Mouse (Mus musculus) spleen, adult 12 weeks (tissue): ENCODE measurements around the gene Tgfbr3l.

ENCODE experiments used
- DNase-seq: peaks from one replicate; pipeline ENCODE4 v3.0.0; 2022; ENCODE audit warnings: low spot score

Gene Tgfbr3l

GRCm38 (mm10) chr8:4247951-4248540, at the start of gene Tgfbr3l:
Tgfbr3l (plus strand) TSS chr8:4248214.
- DNase-seq = no peak

GRCm38 (mm10) chr8:4201321-4201720, 46.7 kb upstream of the Tgfbr3l start:
- no peak for DNase-seq

DNA sequence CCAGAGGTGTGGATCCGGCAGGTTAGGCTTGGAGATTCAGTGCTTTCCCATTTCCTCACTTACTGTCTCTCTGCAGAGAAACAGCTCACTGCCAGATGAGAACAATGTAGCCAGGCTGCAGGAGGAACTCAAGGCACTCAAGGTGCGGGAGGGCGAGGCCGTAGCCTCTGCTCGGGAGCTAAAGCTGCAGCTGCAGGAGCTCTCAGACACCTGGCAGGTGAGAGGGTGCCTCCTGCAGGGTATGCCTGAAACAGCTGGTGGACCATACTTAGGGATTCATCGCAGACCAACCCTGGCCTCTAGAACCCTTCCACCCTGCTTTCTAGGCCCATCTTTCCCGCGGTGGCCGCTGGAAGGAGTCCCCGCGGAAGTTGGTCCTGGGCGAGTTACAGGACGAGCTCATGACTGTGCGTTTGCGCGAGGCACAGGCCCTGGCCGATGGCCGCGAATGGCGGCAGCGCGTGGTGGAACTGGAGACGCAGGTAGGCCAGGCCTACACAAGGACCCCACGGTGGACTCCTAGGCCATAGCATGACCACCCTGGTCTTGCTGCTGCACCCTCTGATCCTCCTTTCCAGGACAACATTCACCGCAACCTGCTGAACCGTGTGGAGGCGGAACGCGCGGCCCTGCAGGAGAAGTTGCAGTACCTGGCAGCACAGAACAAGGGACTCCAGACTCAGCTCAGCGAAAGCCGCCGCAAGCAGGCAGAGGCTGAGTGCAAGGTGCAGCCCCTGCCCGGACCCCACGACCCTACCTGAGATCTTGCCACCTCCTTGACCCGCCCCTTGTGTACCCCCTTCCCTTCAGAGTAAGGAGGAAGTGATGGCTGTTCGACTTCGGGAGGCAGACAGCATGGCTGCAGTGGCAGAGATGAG, 42.5 kb upstream of the Tgfbr3l start:
- DNase-seq = no peak

GRCm38 (mm10) chr8:4206182-4207015, 41.6 kb upstream of the Tgfbr3l start:
- no peak for DNase-seq

- no peak for DNase-seq
Measured at GRCm38 (mm10) chr8:4207016-4207350, 41.0 kb upstream of the Tgfbr3l start.

DNA sequence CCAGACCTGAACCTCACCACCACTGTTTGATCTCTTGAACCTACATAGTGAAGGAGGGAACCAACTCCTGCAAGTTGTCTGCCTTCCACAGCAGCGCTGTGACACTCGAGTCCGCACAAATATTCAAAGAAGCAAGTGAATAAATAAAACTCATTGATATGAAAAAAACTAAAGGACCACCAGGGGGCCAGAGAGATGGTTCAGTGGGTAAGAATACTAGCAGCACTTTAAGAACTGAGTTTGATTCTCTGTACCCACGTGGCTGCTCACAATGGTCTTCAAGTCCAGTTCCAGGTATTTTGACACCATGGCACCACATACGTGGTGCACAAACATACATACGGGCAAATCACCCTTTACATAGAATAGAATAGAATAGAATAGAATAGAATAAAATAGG, 36.9 kb upstream of the Tgfbr3l start:
- DNase-seq = no peak

DNA sequence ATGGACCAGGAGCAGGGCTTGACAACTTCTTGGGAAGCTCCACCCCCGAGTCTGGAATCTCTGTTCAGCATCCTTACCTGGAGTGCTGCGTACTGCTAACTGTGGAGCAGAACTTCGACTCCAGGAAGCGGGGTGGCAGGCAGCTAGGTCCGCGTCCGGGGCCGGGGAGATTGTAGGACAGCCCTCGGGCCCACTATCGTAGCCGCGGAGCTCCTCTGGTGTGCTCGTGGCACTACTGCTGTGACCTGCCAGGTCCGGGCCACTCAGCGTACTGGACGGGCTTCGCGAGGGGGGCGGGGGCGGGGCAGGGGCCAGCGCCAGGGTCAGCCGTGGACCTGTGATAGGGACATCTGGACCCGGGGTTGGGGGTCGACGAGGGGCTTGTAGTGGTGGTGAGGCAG, 35.2 kb upstream of the Tgfbr3l start:
- DNase-seq = no peak

- DNase-seq = no peak
Measured at GRCm38 (mm10) chr8:4213210-4214005, 34.6 kb upstream of the Tgfbr3l start.

GRCm38 (mm10) chr8:4214006-4214980, 33.7 kb upstream of the Tgfbr3l start:
- peak; percentile 11 for DNase-seq

GRCm38 (mm10) chr8:4216296-4216695, 31.7 kb upstream of the Tgfbr3l start:
- DNase-seq = no peak

- DNase-seq = no peak
Measured at GRCm38 (mm10) chr8:4216791-4217621, 31.0 kb upstream of the Tgfbr3l start, which contains the start of gene Prr36. Prr36 (minus strand) TSS chr8:4217459.

DNA sequence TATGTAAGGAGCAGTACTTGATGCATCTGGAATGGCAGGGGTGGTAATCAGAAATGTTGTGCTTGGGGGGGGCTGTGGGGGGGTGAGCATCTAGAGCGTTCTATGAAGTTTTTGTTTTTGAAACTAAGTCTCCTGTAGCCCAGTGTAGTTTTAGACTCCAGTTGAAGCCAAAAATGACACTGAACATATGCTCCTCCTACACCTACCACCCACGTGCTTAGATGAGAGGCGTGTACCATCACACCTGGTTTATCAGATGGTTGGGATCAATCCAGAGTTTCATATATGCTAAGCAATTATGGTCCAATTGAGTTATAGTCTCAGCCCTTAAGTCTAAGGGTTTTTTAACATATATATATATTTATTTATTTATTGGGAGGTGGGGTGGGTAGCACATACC, 28.4 kb upstream of the Tgfbr3l start:
- DNase-seq = no peak

- no peak for DNase-seq
Measured at GRCm38 (mm10) chr8:4222059-4222458, 26.0 kb upstream of the Tgfbr3l start.

DNA sequence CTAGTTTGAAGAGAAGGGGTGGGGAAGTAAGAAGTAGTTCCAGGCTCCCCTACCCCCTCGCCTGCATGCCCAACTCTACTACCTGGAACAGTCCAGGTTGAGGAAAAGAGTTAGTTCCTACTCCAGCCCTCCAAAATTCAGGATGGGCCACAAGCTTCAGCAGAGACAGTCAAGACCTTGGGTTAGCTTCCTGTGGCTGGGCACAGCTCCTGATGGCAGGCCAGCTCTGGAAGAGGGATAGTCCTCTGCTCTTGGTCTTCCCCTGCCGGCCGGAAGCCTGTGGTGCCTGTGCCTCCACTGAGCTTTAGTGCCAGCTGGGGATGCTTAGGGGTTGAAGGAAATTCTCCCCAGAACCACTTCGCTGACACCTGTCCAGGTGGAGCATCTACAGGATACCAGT, 21.7 kb upstream of the Tgfbr3l start:
- no peak for DNase-seq

DNA sequence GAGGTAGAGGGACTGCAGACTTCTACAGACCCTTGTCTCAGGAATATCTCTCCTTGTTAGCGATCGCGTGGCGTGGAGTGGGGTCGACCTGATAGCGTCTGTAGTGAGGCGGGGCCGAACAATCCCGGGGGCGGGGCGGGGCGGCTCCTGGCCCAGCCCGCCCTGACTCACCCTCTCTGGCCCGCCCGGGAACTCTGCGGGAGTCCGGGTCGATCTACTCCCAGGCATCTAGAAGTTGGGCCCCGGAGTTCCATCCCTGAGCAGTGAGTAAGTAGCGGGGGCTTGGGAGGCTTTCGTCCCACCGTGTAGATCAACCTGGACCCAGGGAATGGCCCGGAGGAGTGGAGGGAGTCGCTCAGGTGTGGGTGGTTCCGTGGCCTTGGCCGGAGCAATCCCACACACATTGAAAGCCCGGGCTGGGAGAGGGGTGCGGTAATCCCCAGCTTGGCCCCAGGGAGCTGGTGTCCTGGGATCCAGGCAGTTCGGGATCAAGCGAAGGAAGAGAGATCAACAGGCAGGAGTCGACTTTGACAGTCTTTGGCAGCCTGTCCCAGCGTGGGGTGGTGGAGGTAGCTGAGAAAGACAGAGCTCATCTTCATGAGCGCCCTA, 21.2 kb upstream of the Tgfbr3l start, which contains the start of gene Lrrc8e:
Lrrc8e (plus strand) TSS at position 89 of the 609 bp plus-strand sequence.
- no peak for DNase-seq

- DNase-seq = no peak
Measured at GRCm38 (mm10) chr8:4227919-4228318, 20.1 kb upstream of the Tgfbr3l start.

GRCm38 (mm10) chr8:4229784-4230183, 18.2 kb upstream of the Tgfbr3l start:
- no peak for DNase-seq

DNA sequence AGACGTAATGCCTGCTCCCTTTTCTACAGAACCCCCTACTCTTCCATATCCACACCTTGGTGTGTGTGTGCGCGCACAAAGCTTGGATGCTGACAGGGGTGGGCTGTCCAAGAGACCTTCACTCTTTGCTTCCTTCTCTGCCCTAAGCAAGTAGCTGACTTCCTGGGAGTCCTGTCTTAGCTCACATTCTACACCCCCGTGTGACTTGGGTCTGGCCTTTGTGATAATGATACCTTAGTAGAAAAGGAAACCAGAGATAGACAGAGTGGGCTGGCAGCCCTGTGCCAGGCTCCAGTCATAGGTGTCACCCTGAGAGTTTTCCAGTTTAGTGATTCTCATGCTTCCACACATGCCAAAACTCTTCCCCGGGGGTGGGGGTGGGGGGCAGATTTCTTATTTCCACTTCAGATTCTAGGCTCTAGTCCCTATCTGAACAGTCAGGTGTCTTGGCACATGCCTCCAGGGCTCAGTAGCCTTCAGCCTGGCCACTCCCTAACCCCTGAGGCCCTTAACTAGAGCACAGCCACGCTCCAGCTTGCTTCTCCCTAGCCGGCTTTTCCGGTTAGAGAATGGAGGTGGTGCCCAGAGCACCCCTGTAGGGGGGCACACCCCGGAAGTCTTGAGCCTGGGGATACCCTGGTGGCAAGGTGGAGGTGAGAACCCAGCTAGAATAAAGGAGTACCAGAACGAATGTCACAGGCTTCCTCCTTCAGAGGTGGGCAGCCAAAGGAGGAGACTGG, 17.2 kb upstream of the Tgfbr3l start:
- no peak for DNase-seq
